Mouse (Mus musculus): Measurements from ENCODE around the gene Rela. TPM values are rescaled to one million over a fixed set of nuclear protein-coding genes. Genes with fewer than 3 reads are reported as not detected.
"Not testable (repeated sequence)": the region's sequence is repeated elsewhere in the genome, so short reads cannot be mapped to it uniquely, and the experiment has no call there.

The Rela gene
- polyA plus RNA-seq, 1 experiment from 2014 or later, result 40.9 TPM

GRCm38 (mm10) chr19:5666386-5666785, 29.1 kb downstream of the Rela start:
- DNase-seq (ENCODE audit: low spot score) (no peak), ATAC-seq (ENCODE audit: insufficient number of reproducible peaks, low FRiP score, low TSS enrichment, low read depth) (no peak)
- no peaks in the 10 kb centered on the region for H3K27me3 ChIP-seq (ENCODE audit: control insufficient read depth, insufficient read depth, low read length)
- no peak overlapping the region for H3K27ac ChIP-seq (replicated peaks; ENCODE audit: low read depth, low read length)
- peaks cover 23% of the 10 kb centered on the region for H3K36me3 ChIP-seq (ENCODE audit: control insufficient read depth, insufficient read depth, low read length)
- H3K4me1 ChIP-seq (ENCODE audit: control insufficient read depth, insufficient read depth, low read length), result peaks cover 18% of the 10 kb centered on the region
- no peak overlapping the region for H3K4me3 ChIP-seq (ENCODE audit: low read depth, low read length)
- no peak overlapping the region for H3K4me2 ChIP-seq (ENCODE audit: low read depth, severe bottlenecking)
- H3K9me3 ChIP-seq (ENCODE audit: control insufficient read depth, low read length), result no peaks in the 10 kb centered on the region
- WGBS, result 94% methylated on average over 18 of the region's 18 CpGs
- no peak overlapping the region for H3K9ac ChIP-seq (ENCODE audit: low read length)

GRCm38 (mm10) chr19:5668372-5668771, 31.1 kb downstream of the Rela start:
- 91% methylated on average over 4 of the region's 4 CpGs for WGBS
- no peak overlapping the region for H3K4me3 ChIP-seq (ENCODE audit: low read depth, low read length)
- H3K9ac ChIP-seq (ENCODE audit: low read length), result no peak overlapping the region
- no peak overlapping the region for H3K27ac ChIP-seq (replicated peaks; ENCODE audit: low read depth, low read length)
- H3K4me1 ChIP-seq (ENCODE audit: control insufficient read depth, insufficient read depth, low read length), result 0 out of 2 replicates have a peak, but pooled peaks cover 6% of the 10 kb centered on the region
- no peaks in the 10 kb centered on the region for H3K27me3 ChIP-seq (ENCODE audit: control insufficient read depth, insufficient read depth, low read length)
- no peak for DNase-seq (ENCODE audit: low spot score)
- peaks cover 35% of the 10 kb centered on the region for H3K36me3 ChIP-seq (ENCODE audit: control insufficient read depth, insufficient read depth, low read length)
- no peak for ATAC-seq (ENCODE audit: insufficient number of reproducible peaks, low FRiP score, low TSS enrichment, low read depth)
- no peak overlapping the region for H3K4me2 ChIP-seq (ENCODE audit: low read depth, severe bottlenecking)
- no peaks in the 10 kb centered on the region for H3K9me3 ChIP-seq (ENCODE audit: control insufficient read depth, low read length)

- Histone ChIP-seq H3K4me2 (ENCODE audit: low read depth, severe bottlenecking) (no peak overlapping the region), H3K4me1 (ENCODE audit: control insufficient read depth, insufficient read depth, low read length) (no peaks in the 10 kb centered on the region), H3K36me3 (ENCODE audit: control insufficient read depth, insufficient read depth, low read length) (peaks cover 45% of the 10 kb centered on the region), H3K9ac (ENCODE audit: low read length) (no peak overlapping the region), H3K9me3 (ENCODE audit: control insufficient read depth, low read length) (no peaks in the 10 kb centered on the region), H3K4me3 (ENCODE audit: low read depth, low read length) (no peak overlapping the region), H3K27me3 (ENCODE audit: control insufficient read depth, insufficient read depth, low read length) (no peaks in the 10 kb centered on the region), H3K27ac (replicated peaks; ENCODE audit: low read depth, low read length) (no peak overlapping the region)
- DNase-seq (ENCODE audit: low spot score), result no peak
- WGBS, result 81% methylated on average over 4 of the region's 4 CpGs
- ATAC-seq (ENCODE audit: insufficient number of reproducible peaks, low FRiP score, low TSS enrichment, low read depth), result no peak
Measured at GRCm38 (mm10) chr19:5680432-5680831, 43.1 kb downstream of the Rela start.

DNA sequence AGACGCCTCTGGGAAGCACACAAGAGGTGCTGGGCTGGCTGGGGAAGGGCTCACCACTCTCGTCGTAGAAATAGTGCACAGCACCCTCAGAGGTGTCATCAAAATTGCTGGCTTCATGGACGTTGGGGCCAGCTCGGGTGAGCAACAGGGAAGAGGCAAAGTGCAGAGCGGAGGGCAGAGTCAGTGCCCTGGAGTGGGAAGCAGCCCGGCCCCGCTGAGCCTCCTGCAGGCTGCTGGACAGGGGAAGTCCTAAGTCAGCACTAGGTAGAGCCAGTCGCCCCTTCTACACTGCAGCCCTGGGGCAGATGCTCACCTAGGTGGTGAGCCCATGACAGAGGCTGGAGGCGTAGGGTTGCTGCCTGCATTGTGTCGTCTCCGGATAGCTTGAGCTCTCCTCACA, 47.0 kb downstream of the Rela start:
- peaks cover 34% of the 10 kb centered on the region for H3K36me3 ChIP-seq (ENCODE audit: control insufficient read depth, insufficient read depth, low read length)
- no peak overlapping the region for H3K27ac ChIP-seq (replicated peaks; ENCODE audit: low read depth, low read length)
- H3K9me3 ChIP-seq (ENCODE audit: control insufficient read depth, low read length), result no peaks in the 10 kb centered on the region
- no peak overlapping the region for H3K4me2 ChIP-seq (ENCODE audit: low read depth, severe bottlenecking)
- no peak overlapping the region for H3K9ac ChIP-seq (ENCODE audit: low read length)
- H3K27me3 ChIP-seq (ENCODE audit: control insufficient read depth, insufficient read depth, low read length), result no peaks in the 10 kb centered on the region
- DNase-seq (ENCODE audit: low spot score) (no peak), ATAC-seq (ENCODE audit: insufficient number of reproducible peaks, low FRiP score, low TSS enrichment, low read depth) (no peak)
- H3K4me3 ChIP-seq (ENCODE audit: low read depth, low read length), result no peak overlapping the region
- WGBS, result 88% methylated on average over 12 of the region's 12 CpGs
- H3K4me1 ChIP-seq (ENCODE audit: control insufficient read depth, insufficient read depth, low read length), result peaks cover 8% of the 10 kb centered on the region; the same call in 1 of the 2 replicates

- H3K9ac ChIP-seq (ENCODE audit: low read length), result peak overlapping the region; percentile 30
- WGBS, result 92% methylated on average over 13 of the region's 13 CpGs
Measured at GRCm38 (mm10) chr19:5684985-5685384, 47.7 kb downstream of the Rela start.

GRCm38 (mm10) chr19:5685431-5685830, 48.1 kb downstream of the Rela start:
- Histone ChIP-seq H3K9ac (ENCODE audit: low read length) (no peak overlapping the region), H3K4me3 (ENCODE audit: low read depth, low read length) (no peak overlapping the region), H3K4me1 (ENCODE audit: control insufficient read depth, insufficient read depth, low read length) (peaks cover 11% of the 10 kb centered on the region), H3K36me3 (ENCODE audit: control insufficient read depth, insufficient read depth, low read length) (peaks cover 29% of the 10 kb centered on the region), H3K27ac (replicated peaks; ENCODE audit: low read depth, low read length) (no peak overlapping the region), H3K4me2 (ENCODE audit: low read depth, severe bottlenecking) (no peak overlapping the region), H3K9me3 (ENCODE audit: control insufficient read depth, low read length) (no peaks in the 10 kb centered on the region), H3K27me3 (ENCODE audit: control insufficient read depth, insufficient read depth, low read length) (no peaks in the 10 kb centered on the region)
- 95% methylated on average over 19 of the region's 19 CpGs for WGBS
- DNase-seq (ENCODE audit: low spot score), result no peak
- ATAC-seq (ENCODE audit: insufficient number of reproducible peaks, low FRiP score, low TSS enrichment, low read depth), result no peak

More at GRCm38 (mm10) chr19:5684985-5685384, 47.7 kb downstream of the Rela start:
- Histone ChIP-seq H3K36me3 (ENCODE audit: control insufficient read depth, insufficient read depth, low read length) (peaks cover 33% of the 10 kb centered on the region), H3K9me3 (ENCODE audit: control insufficient read depth, low read length) (no peaks in the 10 kb centered on the region), H3K4me1 (ENCODE audit: control insufficient read depth, insufficient read depth, low read length) (peaks cover 8% of the 10 kb centered on the region; the same call in 1 of the 2 replicates), H3K4me2 (ENCODE audit: low read depth, severe bottlenecking) (no peak overlapping the region), H3K27me3 (ENCODE audit: control insufficient read depth, insufficient read depth, low read length) (no peaks in the 10 kb centered on the region), H3K27ac (replicated peaks; ENCODE audit: low read depth, low read length) (no peak overlapping the region), H3K4me3 (ENCODE audit: low read depth, low read length) (no peak overlapping the region)
- no peak for ATAC-seq (ENCODE audit: insufficient number of reproducible peaks, low FRiP score, low TSS enrichment, low read depth)
- DNase-seq (ENCODE audit: low spot score), result no peak

- no peaks in the 10 kb centered on the region for H3K9me3 ChIP-seq (ENCODE audit: control insufficient read depth, low read length)
- 97% methylated on average over 11 of the region's 11 CpGs for WGBS
- no peak for DNase-seq (ENCODE audit: low spot score)
- no peak overlapping the region for H3K4me2 ChIP-seq (ENCODE audit: low read depth, severe bottlenecking)
- H3K27me3 ChIP-seq (ENCODE audit: control insufficient read depth, insufficient read depth, low read length), result no peaks in the 10 kb centered on the region
- no peak overlapping the region for H3K9ac ChIP-seq (ENCODE audit: low read length)
- ATAC-seq (ENCODE audit: insufficient number of reproducible peaks, low FRiP score, low TSS enrichment, low read depth), result no peak
- H3K36me3 ChIP-seq (ENCODE audit: control insufficient read depth, insufficient read depth, low read length), result peaks cover 28% of the 10 kb centered on the region
- no peak overlapping the region for H3K27ac ChIP-seq (replicated peaks; ENCODE audit: low read depth, low read length)
- H3K4me3 ChIP-seq (ENCODE audit: low read depth, low read length), result no peak overlapping the region
- peaks cover 15% of the 10 kb centered on the region for H3K4me1 ChIP-seq (ENCODE audit: control insufficient read depth, insufficient read depth, low read length)
Measured at GRCm38 (mm10) chr19:5685861-5686260, 48.6 kb downstream of the Rela start.

- no peak overlapping the region for H3K27ac ChIP-seq (replicated peaks; ENCODE audit: low read depth, low read length)
- DNase-seq (ENCODE audit: low spot score), result no peak
- no peak overlapping the region for H3K4me3 ChIP-seq (ENCODE audit: low read depth, low read length)
- WGBS, result 92% methylated on average over 13 of the region's 13 CpGs
- no peak overlapping the region for H3K4me2 ChIP-seq (ENCODE audit: low read depth, severe bottlenecking)
- H3K36me3 ChIP-seq (ENCODE audit: control insufficient read depth, insufficient read depth, low read length), result peaks cover 31% of the 10 kb centered on the region
- H3K9ac ChIP-seq (ENCODE audit: low read length), result no peak overlapping the region
- ATAC-seq (ENCODE audit: insufficient number of reproducible peaks, low FRiP score, low TSS enrichment, low read depth), result no peak
- H3K9me3 ChIP-seq (ENCODE audit: control insufficient read depth, low read length), result no peaks in the 10 kb centered on the region
- peaks cover 21% of the 10 kb centered on the region for H3K4me1 ChIP-seq (ENCODE audit: control insufficient read depth, insufficient read depth, low read length)
- H3K27me3 ChIP-seq (ENCODE audit: control insufficient read depth, insufficient read depth, low read length), result no peaks in the 10 kb centered on the region
Measured at GRCm38 (mm10) chr19:5686437-5686836, 49.2 kb downstream of the Rela start.

DNA sequence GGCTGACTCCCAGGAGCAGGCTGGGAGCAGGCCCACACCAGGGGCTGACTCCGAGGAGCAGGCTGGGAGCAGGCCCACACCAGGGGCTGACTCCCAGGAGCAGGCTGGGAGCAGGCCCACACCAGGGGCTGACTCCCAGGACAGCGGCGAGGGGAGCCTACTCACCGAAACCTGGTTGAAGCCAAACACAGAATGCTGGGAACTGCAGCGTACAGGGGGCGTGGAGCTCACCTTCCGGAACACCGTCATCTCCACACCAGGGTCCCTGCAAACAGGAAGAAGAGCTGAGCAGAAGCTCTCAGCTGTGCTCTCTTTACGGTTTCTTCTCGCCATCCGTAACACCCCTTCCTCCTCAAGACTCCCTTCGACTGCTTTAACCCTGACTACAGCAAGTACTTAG, 49.7 kb downstream of the Rela start:
- Histone ChIP-seq H3K4me1 (ENCODE audit: control insufficient read depth, insufficient read depth, low read length) (peaks cover 26% of the 10 kb centered on the region), H3K36me3 (ENCODE audit: control insufficient read depth, insufficient read depth, low read length) (peaks cover 31% of the 10 kb centered on the region), H3K9ac (ENCODE audit: low read length) (peak overlapping the region; percentile 75; the same call in 1 of the 2 replicates), H3K4me2 (ENCODE audit: low read depth, severe bottlenecking) (peak overlapping the region; percentile 99; the same call in 1 of the 2 replicates)
- DNase-seq (ENCODE audit: low spot score); H3K27me3 ChIP-seq (ENCODE audit: control insufficient read depth, insufficient read depth, low read length); H3K9me3 ChIP-seq (ENCODE audit: control insufficient read depth, low read length); H3K27ac ChIP-seq (replicated peaks; ENCODE audit: low read depth, low read length); ATAC-seq (ENCODE audit: insufficient number of reproducible peaks, low FRiP score, low TSS enrichment, low read depth); H3K4me3 ChIP-seq (ENCODE audit: low read depth, low read length): not testable (repeated sequence)
- WGBS, result 97% methylated on average over 12 of the region's 12 CpGs

Data from limb, embryonic 11.5 days (tissue).